In genomic region chr15:89559202-89559731, GRCm38 (mm10) we compare ENCODE assay signal across 25 mouse cellular contexts. TPM values are rescaled to one million over a fixed set of nuclear protein-coding genes. Genes with fewer than 3 reads are reported as not detected.
DNase-seq lines count a peak whose midpoint lies in the region; ATAC-seq and TF ChIP-seq lines count a peak whose summit lies in the region.
"Had no signal": no experiment of that assay in that cellular context is flagged by ENCODE, and none has a peak within 500 bp of the region (broad histone marks: within the 10 kb centered on the region; RNA-seq: fewer than 3 reads in every experiment).

No protein-coding gene starts in this region.

- 42% methylated on average over 10 of the region's 10 CpGs for WGBS in kidney, embryonic 15.5 days
- WGBS in kidney, adult 2 months = 48% methylated on average over 10 of the region's 10 CpGs

- H3K27ac ChIP-seq in kidney, embryonic 15.5 days = no peak overlapping the region
- H3K27ac ChIP-seq in kidney, adult 2 months (ENCODE audit: insufficient read depth, low read depth, low read length) = no peak overlapping the region
- H3K27ac ChIP-seq: embryonic facial prominence, embryonic 13.5 days; heart, embryonic 10.5 days; limb, embryonic 12.5 days; liver, embryonic 15.5 days; neural tube, embryonic 12.5 days had no signal

- H3K36me3 ChIP-seq in kidney, embryonic 15.5 days = no peaks in the 10 kb centered on the region
- no peaks in the 10 kb centered on the region for H3K36me3 ChIP-seq in kidney, adult 2 months (ENCODE audit: control insufficient read depth, insufficient read depth, low read length)
- H3K36me3 ChIP-seq: limb, embryonic 12.5 days; liver, embryonic 15.5 days; neural tube, embryonic 12.5 days had no signal

- peaks cover 41% of the 10 kb centered on the region for H3K27me3 ChIP-seq in kidney, embryonic 15.5 days
- H3K27me3 ChIP-seq in kidney, adult 2 months (replicated peaks; ENCODE audit: control insufficient read depth, insufficient read depth, low read length) = no peaks in the 10 kb centered on the region
- H3K27me3 ChIP-seq: megakaryocyte, embryonic 14.5 days had no signal

- peaks cover 38% of the 10 kb centered on the region for H3K4me1 ChIP-seq in kidney, embryonic 15.5 days
- no peaks in the 10 kb centered on the region for H3K4me1 ChIP-seq in kidney, adult 2 months (ENCODE audit: control insufficient read depth, insufficient read depth, low read length)
- H3K4me1 ChIP-seq: liver, embryonic 15.5 days had no signal

- no peak overlapping the region for H3K4me2 ChIP-seq in kidney, embryonic 15.5 days
- H3K4me2 ChIP-seq: liver, embryonic 15.5 days; neural tube, embryonic 12.5 days had no signal

- no peak overlapping the region for H3K9ac ChIP-seq in kidney, embryonic 15.5 days
- H3K9ac ChIP-seq: embryonic facial prominence, embryonic 13.5 days; limb, embryonic 12.5 days; liver, embryonic 15.5 days; neural tube, embryonic 12.5 days had no signal

- peak; percentile 9 for DNase-seq in embryo, embryonic 10.5 days (ENCODE audit: low spot score)
- no peak for DNase-seq in embryo, embryonic 10 days (ENCODE audit: low spot score)
- no peak for DNase-seq in kidney, adult 2 months
- DNase-seq in 3134 (ENCODE audit: extremely low read depth, insufficient read length, low spot score) (peak; percentile 30), ES-CJ7 (ENCODE audit: low read depth, low spot score) (peak; percentile 55)
- DNase-seq in thymus, postnatal 0 days (ENCODE audit: low spot score) = no peak
- no peak for DNase-seq in right cerebral cortex, postnatal 14 days
- DNase-seq: adrenal gland, postnatal 25 days; cerebellum, postnatal 36 days; gastrocnemius, postnatal 14 days; heart, postnatal 4 days; kidney, adult 9 months; lung, postnatal 10 days; right cerebral cortex, postnatal 25 days; thymus, postnatal 14 days had no signal

- no peak for TF ChIP-seq CTCF in kidney, adult 2 months (conservative IDR thresholded peaks at IDR 0.05; ENCODE audit: insufficient read depth, insufficient read length, low read depth, low read length)

- H3K9me3 ChIP-seq in kidney, embryonic 15.5 days (replicated peaks) = no peaks in the 10 kb centered on the region
- H3K9me3 ChIP-seq: embryonic facial prominence, embryonic 13.5 days; heart, embryonic 10.5 days; limb, embryonic 12.5 days; liver, embryonic 15.5 days; megakaryocyte, embryonic 14.5 days; neural tube, embryonic 12.5 days had no signal

- 0 out of 2 replicates have a peak, but pooled peaks have one; percentile 9 for ATAC-seq in kidney, embryonic 15.5 days (replicated peaks; ENCODE audit: low FRiP score)
- ATAC-seq: activated CD4-positive, CD25-positive, alpha-beta regulatory T cell, adult 4 months; inflammation-experienced regulatory T-cells, adult 6 months had no signal

- TF ChIP-seq POLR2A in kidney, adult 2 months (IDR thresholded peaks at IDR 0.05; ENCODE audit: low read depth, low read length) = no peak

- H3K4me3 ChIP-seq in kidney, embryonic 15.5 days (replicated peaks) = no peak overlapping the region
- no peak overlapping the region for H3K4me3 ChIP-seq in kidney, adult 2 months (ENCODE audit: insufficient read depth, low read depth, low read length)
- H3K4me3 ChIP-seq: liver, embryonic 15.5 days; megakaryocyte, embryonic 14.5 days; neural tube, embryonic 12.5 days had no signal

RNA-seq across cellular contexts. Expression of gene Acr, which starts 8.9 kb away (rescaled TPM):
- polyA plus RNA-seq in kidney, embryonic 15.5 days (2015; fragmentation: Nextera tagmentation; extraction: Ambion mirVana) = 0.22 and 0.27 TPM in 2 replicates
- 0.58 and 0.74 TPM in 2 replicates for polyA plus RNA-seq in kidney, adult 2 months (2012; rRNA removed)
- not detected in 2 replicates for polyA plus RNA-seq in thymus, postnatal 0 days (2015; fragmentation: Nextera tagmentation; extraction: Ambion mirVana)
- polyA plus RNA-seq: activated CD4-positive, CD25-positive, alpha-beta regulatory T cell, adult 4 months; inflammation-experienced regulatory T-cells, adult 6 months; limb, embryonic 12.5 days; liver, embryonic 15.5 days; stomach, embryonic 16.5 days had no signal

RNA-seq across cellular contexts. Expression of gene Rabl2, which starts 32.5 kb away (rescaled TPM):
- polyA plus RNA-seq in kidney, embryonic 15.5 days (2015; fragmentation: Nextera tagmentation; extraction: Ambion mirVana) = 53.9 and 55.9 TPM in 2 replicates
- 16.9 and 18.1 TPM in 2 replicates for polyA plus RNA-seq in kidney, adult 2 months (2012; rRNA removed)
- 13.0 and 15.7 TPM in 2 replicates for polyA plus RNA-seq in thymus, postnatal 0 days (2015; fragmentation: Nextera tagmentation; extraction: Ambion mirVana)

RNA-seq across cellular contexts. Expression of gene Shank3, which starts 59.8 kb away (rescaled TPM):
- polyA plus RNA-seq in kidney, embryonic 15.5 days (2015; fragmentation: Nextera tagmentation; extraction: Ambion mirVana) = 1.8 and 2.2 TPM in 2 replicates
- polyA plus RNA-seq in kidney, adult 2 months (2012; rRNA removed) = 18.0 and 19.5 TPM in 2 replicates
- polyA plus RNA-seq in thymus, postnatal 0 days (2015; fragmentation: Nextera tagmentation; extraction: Ambion mirVana) = 0.23 and 0.39 TPM in 2 replicates
- polyA plus RNA-seq: activated CD4-positive, CD25-positive, alpha-beta regulatory T cell, adult 4 months; inflammation-experienced regulatory T-cells, adult 6 months had no signal

Comparison
In these comparisons a context has a peak if more than half of its experiments do, and no peak if none do; other contexts are left out.
1. DNase-seq: peak in embryo, embryonic 10.5 days (single experiment), 3134 (single experiment) and ES-CJ7 (single experiment); none in embryo, embryonic 10 days (single experiment), kidney, adult 2 months (single experiment), thymus, postnatal 0 days (single experiment) and right cerebral cortex, postnatal 14 days (single experiment).